Mouse (Mus musculus) neural tube, embryonic 13.5 days (tissue): ENCODE results near the gene Gm20716. TPM values are rescaled to one million over a fixed set of nuclear protein-coding genes. Genes with fewer than 3 reads are reported as not detected.

Experiments used
- ATAC-seq: fragments of 200-750 bp; cut with Nextera tagmentation; 2 replicates; pipeline ENCODE4 v1.8.0; 2017; ENCODE audit warnings: low read depth, mild to moderate bottlenecking, moderate TSS enrichment, moderate library complexity
- H3K27ac ChIP-seq: fragments of 300-500 bp; sonication (generic); replicated peaks from 2 replicates; pipeline ENCODE4 v1.5.1; 2015; ENCODE audit warnings: moderate library complexity, mild to moderate bottlenecking, inconsistent platforms
- H3K27me3 ChIP-seq: fragments of 300-500 bp; sonication (generic); 2 replicates; pipeline ENCODE4 v1.6.1; 2015; ENCODE audit warnings: mild to moderate bottlenecking, inconsistent platforms
- H3K36me3 ChIP-seq: fragments of 300-500 bp; sonication (generic); 2 replicates; pipeline ENCODE4 v1.6.1; 2015; ENCODE audit warnings: mild to moderate bottlenecking, inconsistent platforms
- H3K4me1 ChIP-seq: fragments of 300-500 bp; sonication (generic); replicated peaks from 2 replicates; pipeline ENCODE4 v1.6.1; 2015; ENCODE audit warnings: inconsistent platforms
- H3K4me2 ChIP-seq: fragments of 300-500 bp; sonication (generic); 2 replicates; pipeline ENCODE4 v1.6.1; 2015; ENCODE audit warnings: inconsistent platforms, mild to moderate bottlenecking, moderate library complexity
- H3K4me3 ChIP-seq: fragments of 300-500 bp; sonication (generic); 2 replicates; pipeline ENCODE4 v1.5.1; 2015; ENCODE audit warnings: mild to moderate bottlenecking, inconsistent platforms
- H3K9ac ChIP-seq: fragments of 300-500 bp; sonication (generic); 2 replicates; pipeline ENCODE4 v1.6.1; 2015; ENCODE audit warnings: moderate library complexity, mild to moderate bottlenecking, inconsistent platforms
- H3K9me3 ChIP-seq: fragments of 300-500 bp; sonication (generic); 2 replicates; pipeline ENCODE4 v1.6.1; 2016; ENCODE audit warnings: inconsistent platforms
- WGBS: fragments of 180-500 bp; shearing (Covaris S2); methylation state at CpG from one replicate; pipeline ENCODE4 v1.1.7; 2015; 5-methylcytosine and 5-hydroxymethylcytosine counted together
- polyA plus RNA-seq: library from polyadenylated mRNA; unstranded; fragments of >200 nt; fragmentation: Nextera tagmentation; extraction: Ambion mirVana; gene quantifications from 2 replicates; pipeline ENCODE4 v1.2.1, GENCODE M21; 2015

The Gm20716 gene
- polyA plus RNA-seq, result 21.7 and 25.0 TPM in 2 replicates

DNA sequence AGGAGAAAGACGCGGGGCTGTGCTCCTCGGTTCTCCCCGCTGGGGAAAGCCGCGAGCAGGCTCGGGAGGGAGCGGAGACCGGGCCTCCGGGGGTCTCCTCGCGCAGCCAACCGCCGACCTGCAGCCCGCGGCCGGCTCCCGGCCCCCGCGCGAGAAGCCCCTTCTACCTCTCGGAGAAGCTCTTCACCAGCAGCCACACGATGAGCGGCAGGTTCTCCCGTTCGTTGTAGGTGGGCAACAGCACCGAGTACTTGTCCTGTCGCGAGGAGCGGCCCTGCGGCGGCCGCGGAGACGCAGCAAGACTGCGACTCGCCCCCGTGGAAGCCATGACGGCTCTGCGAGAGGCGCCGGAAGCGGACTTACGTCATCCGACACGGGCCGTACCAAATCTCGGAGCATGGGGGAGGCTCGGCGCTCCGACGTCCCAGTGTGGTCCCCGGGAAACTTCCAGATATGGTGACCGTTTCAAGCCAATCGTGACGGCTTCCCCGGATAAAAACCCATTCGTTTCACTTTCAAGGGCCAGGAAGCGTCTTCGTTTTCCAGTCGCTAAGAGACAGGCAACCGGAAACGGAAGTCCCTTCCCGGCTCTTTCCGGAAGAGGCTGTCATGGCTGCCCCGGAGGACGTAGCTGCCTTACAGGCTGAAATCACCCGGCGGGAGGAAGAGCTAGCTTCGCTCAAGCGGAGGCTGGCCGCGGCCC lies at the start of gene Gm20716, which contains the start of the genes Dpm1 and Mocs3:
Gene Gm20716, minus strand, starts transcription at position 339 of the 703 bp plus-strand sequence.
Gene Dpm1, minus strand, starts transcription at position 566 of the 703 bp plus-strand sequence.
Gene Mocs3, plus strand, starts transcription at position 597 of the 703 bp plus-strand sequence.
- WGBS, result under 1% methylated on average over 73 of the region's 73 CpGs
- Histone ChIP-seq H3K9ac (peak within 1 kb of the TSS; percentile 95), H3K4me1 (peaks cover 48% of the 10 kb centered on the region), H3K27me3 (no peaks in the 10 kb centered on the region), H3K4me3 (peak within 1 kb of the TSS; percentile 98), H3K9me3 (no peaks in the 10 kb centered on the region), H3K36me3 (peaks cover 39% of the 10 kb centered on the region), H3K4me2 (peak within 1 kb of the TSS; percentile 100), H3K27ac (peak within 1 kb of the TSS; percentile 92)
- ATAC-seq, result peak; percentile 92

DNA sequence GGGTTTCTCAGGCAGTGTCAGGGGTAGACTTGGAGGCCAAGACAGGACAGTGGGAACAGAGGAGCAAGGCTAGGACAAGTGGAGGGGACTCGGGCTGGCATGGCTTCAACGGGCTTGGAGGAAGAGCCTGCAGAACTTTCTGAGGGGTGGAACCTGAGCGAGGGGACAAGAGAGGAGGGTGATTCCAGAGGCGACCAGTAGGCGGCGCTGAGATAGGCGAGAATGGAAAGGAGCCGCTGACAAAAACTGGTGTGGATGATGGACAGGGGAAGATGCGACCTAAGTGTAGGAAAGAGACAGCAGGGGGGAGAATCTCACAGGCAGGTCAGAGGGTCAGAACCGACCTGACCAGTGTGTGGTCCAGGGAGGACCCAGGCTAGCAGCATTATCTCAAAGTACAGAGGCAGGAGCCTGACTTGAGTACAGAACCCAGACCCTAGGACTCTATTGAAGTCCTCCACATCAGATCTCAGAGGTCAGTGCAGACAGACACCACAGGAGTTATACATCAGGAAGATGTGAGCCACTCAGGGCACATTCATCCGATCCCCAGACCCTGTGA lies 44.3 kb upstream of the Gm20716 start:
- no peaks in the 10 kb centered on the region for H3K4me1 ChIP-seq
- 14% methylated on average over 11 of the region's 11 CpGs for WGBS
- no peak; the same call in 1 of the 2 replicates for ATAC-seq
- no peak overlapping the region for H3K4me2 ChIP-seq
- no peaks in the 10 kb centered on the region for H3K36me3 ChIP-seq
- H3K27ac ChIP-seq, result no peak overlapping the region
- H3K9ac ChIP-seq, result no peak overlapping the region
- H3K9me3 ChIP-seq, result no peaks in the 10 kb centered on the region
- no peak overlapping the region for H3K4me3 ChIP-seq
- peaks cover 63% of the 10 kb centered on the region for H3K27me3 ChIP-seq

DNA sequence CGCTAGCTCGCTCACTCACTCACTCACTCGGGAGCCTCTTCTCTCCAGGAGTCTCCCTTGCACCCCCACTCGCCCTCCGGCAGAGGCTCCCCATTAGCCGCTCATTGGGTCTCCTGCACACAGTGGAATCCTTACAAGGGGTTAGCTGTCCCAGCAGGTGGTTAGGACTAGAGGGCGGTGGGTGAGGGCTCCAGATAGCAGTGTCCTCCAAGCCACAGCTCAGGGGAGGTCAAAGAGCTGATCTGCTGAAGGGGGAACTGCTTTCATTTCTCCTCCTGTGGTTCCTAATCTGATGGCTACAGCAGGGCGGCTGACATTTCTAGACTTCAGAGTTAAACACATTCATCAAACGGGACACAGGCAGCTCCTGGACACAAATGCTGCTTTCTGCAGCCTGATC lies 43.2 kb upstream of the Gm20716 start:
- Histone ChIP-seq H3K9me3 (no peaks in the 10 kb centered on the region), H3K4me1 (no peaks in the 10 kb centered on the region), H3K27ac (no peak overlapping the region), H3K27me3 (peaks cover 53% of the 10 kb centered on the region), H3K4me2 (no peak overlapping the region), H3K36me3 (no peaks in the 10 kb centered on the region), H3K9ac (no peak overlapping the region), H3K4me3 (no peak overlapping the region)
- no peak for ATAC-seq
- WGBS, result 44% methylated on average over 9 of the region's 9 CpGs

DNA sequence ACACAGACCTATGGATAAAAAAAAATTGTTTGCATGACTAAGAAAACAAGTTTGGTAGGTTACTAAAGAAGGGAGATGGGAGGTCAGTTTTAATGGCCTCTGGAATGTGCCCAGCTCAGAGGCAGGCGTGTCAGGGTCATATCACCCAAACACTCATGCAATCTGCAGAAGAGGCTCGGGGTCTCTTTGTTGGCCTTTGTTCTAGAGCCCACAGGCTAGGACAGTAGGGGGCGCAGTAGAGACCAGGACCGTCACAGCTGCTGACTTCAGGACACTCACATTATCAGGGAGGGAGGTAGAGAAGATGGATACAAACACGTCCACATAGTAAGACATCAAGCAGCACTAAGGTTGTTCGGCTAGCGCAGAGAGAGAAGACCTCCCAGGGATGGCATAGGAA lies 37.9 kb upstream of the Gm20716 start:
- no peak overlapping the region for H3K27ac ChIP-seq

DNA sequence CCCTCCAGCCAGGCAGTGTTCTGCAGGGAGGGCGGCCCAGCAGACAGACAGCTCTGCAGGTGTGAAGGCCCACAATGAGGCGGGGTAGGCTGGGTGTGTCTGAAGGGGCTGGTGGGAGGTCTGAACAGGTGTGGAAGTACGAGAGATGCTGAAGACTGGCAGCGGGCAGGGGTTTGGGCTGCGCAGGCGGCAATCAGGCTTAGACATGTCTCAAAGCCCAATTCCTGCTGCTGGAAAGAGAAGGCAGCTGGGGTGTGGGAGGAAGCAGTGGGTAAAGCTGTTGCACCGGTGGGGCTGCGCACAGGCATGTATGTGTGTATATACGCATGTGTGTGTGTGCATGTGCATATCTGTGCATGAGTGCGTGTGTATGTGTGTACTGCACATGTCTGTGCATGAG lies 30.7 kb upstream of the Gm20716 start:
- Histone ChIP-seq H3K9ac (no peak overlapping the region), H3K9me3 (no peaks in the 10 kb centered on the region), H3K27me3 (no peaks in the 10 kb centered on the region; the same call in 1 of the 2 replicates), H3K36me3 (no peaks in the 10 kb centered on the region), H3K4me3 (no peak overlapping the region), H3K4me1 (no peaks in the 10 kb centered on the region), H3K4me2 (no peak overlapping the region), H3K27ac (no peak overlapping the region)
- ATAC-seq, result no peak
- WGBS, result 96% methylated on average over 10 of the region's 10 CpGs

More for the DNA sequence above, 37.9 kb upstream of the Gm20716 start:
- H3K9ac ChIP-seq, result no peak overlapping the region
- H3K9me3 ChIP-seq, result no peaks in the 10 kb centered on the region
- H3K4me2 ChIP-seq, result no peak overlapping the region
- H3K4me1 ChIP-seq, result no peaks in the 10 kb centered on the region
- ATAC-seq, result no peak
- H3K36me3 ChIP-seq, result no peaks in the 10 kb centered on the region
- no peak overlapping the region for H3K4me3 ChIP-seq
- 40% methylated on average over 7 of the region's 7 CpGs for WGBS
- H3K27me3 ChIP-seq, result peaks cover 4% of the 10 kb centered on the region; the same call in 1 of the 2 replicates

DNA sequence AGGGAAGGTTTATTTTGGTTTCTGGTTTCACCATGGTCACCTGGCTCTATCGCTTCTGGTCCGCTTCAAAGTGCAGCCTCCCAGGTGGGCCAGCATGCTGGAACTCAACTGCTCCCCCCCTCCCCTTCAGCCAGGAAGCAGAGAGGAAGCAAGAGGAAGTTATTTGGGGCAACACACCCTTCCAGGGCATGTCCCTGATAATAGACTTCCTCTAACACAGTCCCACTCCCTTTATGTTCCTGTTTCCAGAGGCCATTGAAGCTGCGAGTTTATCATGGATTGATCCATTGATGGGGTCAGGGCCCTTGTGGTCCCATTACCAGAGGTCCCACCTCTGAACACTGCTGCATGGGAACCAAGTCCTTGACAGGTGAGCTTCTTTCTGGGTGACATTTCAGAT lies 30.0 kb upstream of the Gm20716 start:
- Histone ChIP-seq H3K4me1 (no peaks in the 10 kb centered on the region), H3K4me2 (no peak overlapping the region), H3K9ac (no peak overlapping the region), H3K27me3 (no peaks in the 10 kb centered on the region; the same call in 1 of the 2 replicates), H3K9me3 (no peaks in the 10 kb centered on the region), H3K36me3 (no peaks in the 10 kb centered on the region), H3K27ac (no peak overlapping the region), H3K4me3 (no peak overlapping the region)
- no peak for ATAC-seq
- 87% methylated on average over 3 of the region's 3 CpGs for WGBS

DNA sequence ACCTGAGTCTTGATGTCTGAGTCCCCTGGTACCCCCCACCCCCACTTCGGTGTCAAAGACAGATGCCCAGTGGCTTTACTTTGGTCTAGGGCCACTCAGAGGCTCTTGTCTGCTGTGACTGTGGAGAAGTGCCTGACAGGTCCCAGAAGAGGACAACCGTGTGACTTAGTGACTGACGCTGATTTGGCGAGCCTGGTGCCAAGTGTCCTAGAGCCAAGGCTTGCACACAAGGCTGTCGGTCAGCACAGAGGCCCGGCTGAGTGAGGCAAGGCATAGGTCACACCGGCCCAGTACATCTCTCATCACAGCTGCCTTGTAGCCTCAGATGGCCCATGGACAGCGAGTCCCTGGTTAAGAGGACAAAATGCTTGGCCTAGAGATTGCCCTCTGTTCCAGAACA lies 28.9 kb upstream of the Gm20716 start:
- no peaks in the 10 kb centered on the region; the same call in 1 of the 2 replicates for H3K27me3 ChIP-seq
- H3K9me3 ChIP-seq, result no peaks in the 10 kb centered on the region
- no peak for ATAC-seq
- no peak overlapping the region for H3K4me2 ChIP-seq
- no peak overlapping the region for H3K27ac ChIP-seq
- no peak overlapping the region for H3K9ac ChIP-seq
- no peaks in the 10 kb centered on the region for H3K4me1 ChIP-seq
- WGBS, result 87% methylated on average over 8 of the region's 8 CpGs
- no peaks in the 10 kb centered on the region for H3K36me3 ChIP-seq
- no peak overlapping the region for H3K4me3 ChIP-seq

DNA sequence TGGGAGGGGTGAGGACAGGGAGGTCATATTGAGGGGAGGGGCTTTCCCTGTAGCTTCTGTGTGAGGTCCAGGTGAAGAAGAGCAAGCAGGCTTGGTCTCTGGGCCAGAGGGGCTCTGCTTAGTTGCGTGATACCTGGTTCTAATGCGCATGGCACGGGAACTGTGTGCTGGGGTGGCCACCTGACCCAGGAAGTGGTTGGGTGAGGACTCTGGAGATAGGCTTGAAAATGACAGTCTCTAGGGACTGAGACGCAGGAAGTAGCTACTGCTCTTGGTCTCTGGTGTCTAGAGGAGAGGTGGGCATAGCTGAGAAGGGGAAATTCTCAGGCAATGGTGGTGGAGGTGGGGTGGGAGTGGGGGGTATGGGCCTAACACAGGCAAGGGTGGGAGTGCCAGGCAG lies 27.0 kb upstream of the Gm20716 start:
- no peak overlapping the region for H3K4me3 ChIP-seq
- H3K36me3 ChIP-seq, result no peaks in the 10 kb centered on the region
- WGBS, result 88% methylated on average over 4 of the region's 4 CpGs
- no peak overlapping the region for H3K9ac ChIP-seq
- no peak for ATAC-seq
- no peak overlapping the region for H3K27ac ChIP-seq
- no peaks in the 10 kb centered on the region for H3K9me3 ChIP-seq
- no peak overlapping the region for H3K4me2 ChIP-seq
- H3K4me1 ChIP-seq, result no peaks in the 10 kb centered on the region
- H3K27me3 ChIP-seq, result peaks cover 3% of the 10 kb centered on the region

DNA sequence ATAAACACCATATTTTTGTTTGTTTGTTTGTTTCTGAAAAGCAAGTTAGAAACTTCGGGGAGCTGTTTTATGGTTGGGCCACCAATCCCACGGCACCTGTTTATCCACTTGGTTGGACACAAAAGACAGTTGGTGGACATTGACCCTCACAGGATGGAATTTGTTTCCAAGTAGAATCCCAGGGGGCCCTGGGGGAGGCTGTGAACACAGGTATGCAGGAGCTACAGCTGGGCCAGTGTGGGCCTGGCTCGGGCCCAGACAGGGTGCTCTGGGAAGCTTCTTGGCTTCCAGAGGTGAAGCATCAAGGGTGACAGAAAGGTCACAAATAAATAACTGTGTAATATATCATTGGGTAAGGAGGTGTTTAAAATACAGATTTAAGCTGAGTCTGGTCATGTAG lies 26.3 kb upstream of the Gm20716 start:
- no peak overlapping the region for H3K27ac ChIP-seq
- no peaks in the 10 kb centered on the region for H3K36me3 ChIP-seq
- no peak for ATAC-seq
- WGBS, result 79% methylated on average over 3 of the region's 3 CpGs
- no peaks in the 10 kb centered on the region for H3K4me1 ChIP-seq
- no peak overlapping the region for H3K4me3 ChIP-seq
- H3K27me3 ChIP-seq, result peaks cover 10% of the 10 kb centered on the region
- H3K9ac ChIP-seq, result no peak overlapping the region
- no peaks in the 10 kb centered on the region for H3K9me3 ChIP-seq
- H3K4me2 ChIP-seq, result no peak overlapping the region

DNA sequence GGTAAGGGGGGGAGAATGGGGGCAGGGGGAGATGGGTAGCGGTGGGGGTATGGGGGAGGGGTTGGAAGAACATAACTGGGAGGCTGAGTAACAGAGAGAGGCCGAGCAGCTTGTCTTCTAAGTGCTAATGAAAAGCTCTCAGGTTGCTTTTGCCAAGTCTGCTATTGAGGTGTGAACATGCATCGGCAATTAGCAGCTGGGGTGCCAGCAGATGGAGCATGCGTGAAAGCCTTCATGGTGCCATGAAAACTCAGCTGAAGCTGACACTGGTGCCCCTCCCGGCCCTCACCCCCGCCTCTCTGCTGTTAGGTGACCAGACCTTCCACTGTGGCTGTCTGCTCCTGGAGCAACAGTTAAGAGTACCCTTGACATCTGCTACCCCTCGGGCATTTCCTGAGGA lies 23.7 kb upstream of the Gm20716 start:
- no peaks in the 10 kb centered on the region for H3K4me1 ChIP-seq
- no peak overlapping the region for H3K9ac ChIP-seq
- no peaks in the 10 kb centered on the region for H3K36me3 ChIP-seq
- H3K27me3 ChIP-seq, result peaks cover 16% of the 10 kb centered on the region
- H3K9me3 ChIP-seq, result no peaks in the 10 kb centered on the region
- no peak for ATAC-seq
- WGBS, result 58% methylated on average over 7 of the region's 7 CpGs
- H3K4me3 ChIP-seq, result no peak overlapping the region
- H3K27ac ChIP-seq, result no peak overlapping the region
- no peak overlapping the region for H3K4me2 ChIP-seq

DNA sequence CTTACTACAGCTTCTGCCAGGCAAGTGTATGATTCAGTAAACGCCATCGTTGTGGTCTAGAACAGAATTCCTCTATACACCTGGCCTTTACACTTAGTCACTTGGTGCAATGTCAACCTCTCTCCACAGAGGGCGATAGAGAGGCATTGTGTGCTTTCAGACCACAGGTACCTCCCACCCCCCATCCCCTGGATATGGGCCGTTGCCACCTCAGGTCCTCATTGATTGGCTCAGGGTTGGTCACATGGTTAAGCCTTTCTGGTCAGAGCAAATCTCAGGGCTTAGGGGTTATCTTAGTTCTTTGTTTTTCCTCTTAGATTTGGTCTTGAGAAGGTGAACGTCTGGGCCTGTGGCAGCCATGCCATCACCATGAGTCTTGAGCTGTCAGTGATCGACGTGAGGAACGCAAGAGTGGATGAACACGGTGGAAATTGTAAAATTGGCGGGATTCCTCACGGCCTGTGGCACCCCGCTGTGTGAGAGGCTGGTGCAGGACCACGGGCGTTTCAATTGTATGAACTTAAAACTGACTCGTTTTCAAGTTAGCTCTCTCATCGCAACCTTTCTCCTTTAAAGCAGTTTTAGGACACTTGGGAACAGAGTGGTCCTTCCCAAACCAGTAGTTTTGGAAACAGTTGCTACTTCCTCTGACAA lies 22.6 kb upstream of the Gm20716 start:
- Histone ChIP-seq H3K27me3 (peaks cover 19% of the 10 kb centered on the region), H3K4me2 (0 out of 2 replicates have a peak overlapping the region, but pooled peaks have one; percentile 1), H3K4me1 (no peaks in the 10 kb centered on the region), H3K9ac (no peak overlapping the region), H3K9me3 (no peaks in the 10 kb centered on the region), H3K36me3 (no peaks in the 10 kb centered on the region), H3K27ac (no peak overlapping the region), H3K4me3 (no peak overlapping the region)
- no peak for ATAC-seq
- 13% methylated on average over 16 of the region's 16 CpGs for WGBS

DNA sequence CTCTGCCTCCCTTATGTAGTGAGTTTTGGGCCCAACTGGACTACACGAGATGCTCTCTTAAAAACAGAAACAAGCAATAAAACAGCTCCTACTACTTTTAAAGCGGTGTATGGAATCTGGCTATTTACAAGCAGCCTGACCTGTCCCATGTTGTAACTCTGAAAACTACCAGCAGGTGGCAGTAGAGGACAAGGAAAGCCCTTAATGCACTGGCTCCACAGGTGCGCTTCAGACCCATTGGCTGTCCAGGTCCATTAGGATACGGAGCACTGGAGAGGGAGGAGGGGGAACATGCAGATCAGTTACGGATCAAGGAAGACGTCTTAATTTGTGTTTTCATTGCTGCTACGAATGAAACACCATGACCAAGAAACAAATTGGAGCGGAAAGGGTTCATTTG lies 20.1 kb upstream of the Gm20716 start:
- H3K27ac ChIP-seq, result no peak overlapping the region
- 18% methylated on average over 8 of the region's 8 CpGs for WGBS
- H3K27me3 ChIP-seq, result peaks cover 21% of the 10 kb centered on the region
- no peak overlapping the region for H3K9ac ChIP-seq
- H3K36me3 ChIP-seq, result no peaks in the 10 kb centered on the region
- H3K4me3 ChIP-seq, result no peak overlapping the region
- H3K4me1 ChIP-seq, result no peaks in the 10 kb centered on the region
- ATAC-seq, result peak; percentile 38; the same call in 1 of the 2 replicates
- no peaks in the 10 kb centered on the region for H3K9me3 ChIP-seq
- no peak overlapping the region for H3K4me2 ChIP-seq
